Mouse (Mus musculus) Muller cell, postnatal 12 days (primary cell): ENCODE data around the gene Smyd1.

Source experiments
- DNase-seq: peaks from one replicate; pipeline ENCODE4 v3.0.0-alpha.2; 2015; ENCODE audit errors: inconsistent ontology term

Gene Smyd1

GRCm38 (mm10) chr6:71259166-71259565 lies 62.9 kb downstream of the Smyd1 start:
- DNase-seq = no peak

GRCm38 (mm10) chr6:71258562-71258961 lies 63.5 kb downstream of the Smyd1 start:
- DNase-seq = no peak

- DNase-seq = no peak
Observed at GRCm38 (mm10) chr6:71257375-71257774, 64.7 kb downstream of the Smyd1 start.

- DNase-seq = no peak
Observed at GRCm38 (mm10) chr6:71256166-71256565, 65.9 kb downstream of the Smyd1 start.

- no peak for DNase-seq
Observed at GRCm38 (mm10) chr6:71254456-71254855, 67.6 kb downstream of the Smyd1 start.

GRCm38 (mm10) chr6:71250951-71251350 lies 71.1 kb downstream of the Smyd1 start:
- DNase-seq = no peak

- DNase-seq = no peak
Observed at GRCm38 (mm10) chr6:71249615-71250014, 72.4 kb downstream of the Smyd1 start.

- no peak for DNase-seq
Observed at GRCm38 (mm10) chr6:71248420-71248819, 73.6 kb downstream of the Smyd1 start.

- no peak for DNase-seq
Observed at GRCm38 (mm10) chr6:71243258-71243657, 78.8 kb downstream of the Smyd1 start.

- peak; percentile 3 for DNase-seq
Observed at GRCm38 (mm10) chr6:71242811-71243210, 79.2 kb downstream of the Smyd1 start.

GRCm38 (mm10) chr6:71240831-71241230 lies 81.2 kb downstream of the Smyd1 start:
- DNase-seq = no peak

- no peak for DNase-seq
Observed at GRCm38 (mm10) chr6:71239069-71239750, 82.8 kb downstream of the Smyd1 start.

- DNase-seq = no peak
Observed at GRCm38 (mm10) chr6:71237031-71237431, 85.0 kb downstream of the Smyd1 start.

GRCm38 (mm10) chr6:71236506-71236905 lies 85.5 kb downstream of the Smyd1 start:
- no peak for DNase-seq

GRCm38 (mm10) chr6:71235944-71236343 lies 86.1 kb downstream of the Smyd1 start:
- no peak for DNase-seq

GRCm38 (mm10) chr6:71235121-71235520 lies 86.9 kb downstream of the Smyd1 start:
- DNase-seq = no peak

GRCm38 (mm10) chr6:71227157-71227770 lies 94.8 kb downstream of the Smyd1 start:
- DNase-seq = peak; percentile 26

- no peak for DNase-seq
Observed at GRCm38 (mm10) chr6:71226544-71226943, 95.5 kb downstream of the Smyd1 start.

GRCm38 (mm10) chr6:71224184-71224943 lies 97.7 kb downstream of the Smyd1 start:
- DNase-seq = peak; percentile 34

GRCm38 (mm10) chr6:71221501-71221900 lies 100.5 kb downstream of the Smyd1 start:
- DNase-seq = no peak

- no peak for DNase-seq
Observed at GRCm38 (mm10) chr6:71212471-71212870, 109.6 kb downstream of the Smyd1 start.

- DNase-seq = no peak
Observed at GRCm38 (mm10) chr6:71211917-71212316, 110.1 kb downstream of the Smyd1 start.

- DNase-seq = no peak
Observed at GRCm38 (mm10) chr6:71208691-71209090, 113.3 kb downstream of the Smyd1 start.
